Mouse (Mus musculus) frontal cortex, adult (tissue): ENCODE measurements at regions not wholly inside any gene's neighbourhood (a gene's known extent, or its start where the extent isn't known, plus 50 kb on each side); places are given as distances from the start of the nearest gene placed in this dataset.
A peak's percentile ranks its signal among the peaks of the same experiment; 100 is the strongest.
"Not testable (repeated sequence)": the region's sequence is repeated elsewhere in the genome, so short reads cannot be mapped to it uniquely, and the experiment has no call there.

Experiments
- ATAC-seq: cut with Nextera tagmentation; 2 replicates; pipeline ENCODE4 v1.9.2; 2017; ENCODE audit warnings: mild to moderate bottlenecking, moderate library complexity, mixed read lengths; ENCODE audit not compliant: low TSS enrichment

GRCm38 (mm10) chr2:94772801-94773200, 334.9 kb upstream of the Api5 start:
- ATAC-seq, result no peak

- ATAC-seq, result no peak
Observed at GRCm38 (mm10) chr2:94772268-94772667, 334.3 kb upstream of the Api5 start.

GRCm38 (mm10) chr2:94766524-94766923, 328.6 kb upstream of the Api5 start:
- ATAC-seq, result no peak

GRCm38 (mm10) chr2:94764852-94765435, 327.0 kb upstream of the Api5 start:
- no peak for ATAC-seq

- ATAC-seq, result no peak
Observed at GRCm38 (mm10) chr2:94764451-94764850, 326.5 kb upstream of the Api5 start.

GRCm38 (mm10) chr2:94748161-94748711, 310.3 kb upstream of the Api5 start:
- peak; percentile 85 for ATAC-seq

- ATAC-seq, result no peak
Observed at GRCm38 (mm10) chr2:94729791-94730190, 291.9 kb upstream of the Api5 start.

GRCm38 (mm10) chr2:94699383-94699782, 261.4 kb upstream of the Api5 start:
- ATAC-seq, result no peak

GRCm38 (mm10) chr2:94695212-94695611, 257.3 kb upstream of the Api5 start:
- peak; percentile 95 for ATAC-seq

- no peak for ATAC-seq
Observed at GRCm38 (mm10) chr2:94690560-94690959, 252.6 kb upstream of the Api5 start.

GRCm38 (mm10) chr2:94685619-94686018, 247.7 kb upstream of the Api5 start:
- ATAC-seq, result not testable (repeated sequence)

- ATAC-seq, result no peak
Observed at GRCm38 (mm10) chr2:94680096-94680765, 242.3 kb upstream of the Api5 start.

GRCm38 (mm10) chr2:94665850-94666249, 227.9 kb upstream of the Api5 start:
- no peak for ATAC-seq

- ATAC-seq, result no peak
Observed at GRCm38 (mm10) chr2:94658426-94658825, 220.5 kb upstream of the Api5 start.
